Mouse (Mus musculus) E14TG2a.4 (cell line): ENCODE results near the gene Hsd17b3.

Experiments
- H3K27me3 ChIP-seq: 2 replicates; pipeline ENCODE4 v1.6.1; 2014; ENCODE audit warnings: low read length, control low read depth; ENCODE audit not compliant: insufficient read depth
- H3K36me3 ChIP-seq: 2 replicates; pipeline ENCODE4 v1.6.1; 2014; ENCODE audit warnings: low read length, control low read depth; ENCODE audit not compliant: insufficient read depth
- H3K4me1 ChIP-seq: replicated peaks from 2 replicates; pipeline ENCODE4 v1.6.1; 2014; ENCODE audit warnings: low read depth, low read length, control low read depth
- H3K4me3 ChIP-seq: replicated peaks from 2 replicates; pipeline ENCODE4 v1.5.1; 2014; ENCODE audit warnings: mild to moderate bottlenecking, low read length
- H3K9me3 ChIP-seq: 2 replicates; pipeline ENCODE4 v1.6.1; 2014; ENCODE audit warnings: low read length, control low read depth
- CTCF ChIP-seq: conservative IDR thresholded peaks from 2 replicates; pipeline ENCODE4 v1.5.1; 2014; ENCODE audit warnings: low read length
- NANOG ChIP-seq: IDR thresholded peaks from 2 replicates; pipeline ENCODE4 v1.6.1; 2014; ENCODE audit warnings: borderline replicate concordance, low read length, mixed read lengths
- POU5F1 ChIP-seq: IDR thresholded peaks from 2 replicates; pipeline ENCODE4 v1.6.1; 2014; ENCODE audit warnings: low read length, borderline replicate concordance

Hsd17b3 gene

DNA sequence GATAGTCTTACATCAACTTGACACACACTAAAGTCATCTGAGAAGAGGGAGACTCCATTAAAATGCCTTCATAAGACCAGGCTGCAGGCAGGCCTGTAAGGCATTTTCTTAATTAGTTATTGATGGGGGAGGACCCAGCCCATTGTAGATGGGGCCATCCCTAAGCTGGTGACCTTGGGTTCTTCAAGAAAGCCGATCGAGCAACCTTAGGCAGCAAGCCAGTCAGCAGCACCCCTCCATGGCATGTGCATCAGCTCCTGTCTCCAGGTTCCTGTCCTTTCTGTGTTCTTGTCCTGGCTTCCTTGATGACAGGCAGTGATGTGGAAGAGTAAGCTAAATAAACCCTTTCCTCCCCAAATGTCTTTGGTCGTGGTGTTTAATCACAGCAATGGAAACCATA lies 3.1 kb upstream of the Hsd17b3 start:
- no peak overlapping the region for H3K4me3 ChIP-seq
- no peaks in the 10 kb centered on the region for H3K36me3 ChIP-seq
- TF ChIP-seq NANOG (no peak), POU5F1 (no peak), CTCF (no peak)
- no peaks in the 10 kb centered on the region for H3K4me1 ChIP-seq
- H3K27me3 ChIP-seq, result no peaks in the 10 kb centered on the region
- H3K9me3 ChIP-seq, result no peaks in the 10 kb centered on the region

DNA sequence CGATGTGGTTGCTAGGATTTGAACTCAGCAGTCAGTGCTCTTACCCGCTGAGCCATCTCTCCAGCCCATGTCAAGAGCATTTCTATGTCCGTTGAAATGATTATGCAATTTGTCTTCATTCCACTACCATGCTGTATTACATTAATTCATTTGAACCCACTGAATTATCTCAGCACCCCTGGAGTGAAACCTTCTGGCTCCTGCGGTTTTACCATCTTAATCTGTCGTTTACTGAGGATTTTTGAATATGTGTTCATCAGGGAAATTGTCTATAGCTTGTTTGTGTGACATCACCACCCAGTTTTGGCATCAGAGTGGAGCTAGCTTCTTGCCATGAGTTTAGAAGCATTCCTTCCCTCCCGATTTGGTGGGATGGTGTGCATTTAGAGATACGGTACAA lies 2.0 kb upstream of the Hsd17b3 start:
- Histone ChIP-seq H3K27me3 (no peaks in the 10 kb centered on the region), H3K4me1 (no peaks in the 10 kb centered on the region), H3K36me3 (no peaks in the 10 kb centered on the region), H3K4me3 (no peak overlapping the region), H3K9me3 (no peaks in the 10 kb centered on the region)
- no peak for TF ChIP-seq CTCF
- no peak for TF ChIP-seq POU5F1
- no peak for TF ChIP-seq NANOG

DNA sequence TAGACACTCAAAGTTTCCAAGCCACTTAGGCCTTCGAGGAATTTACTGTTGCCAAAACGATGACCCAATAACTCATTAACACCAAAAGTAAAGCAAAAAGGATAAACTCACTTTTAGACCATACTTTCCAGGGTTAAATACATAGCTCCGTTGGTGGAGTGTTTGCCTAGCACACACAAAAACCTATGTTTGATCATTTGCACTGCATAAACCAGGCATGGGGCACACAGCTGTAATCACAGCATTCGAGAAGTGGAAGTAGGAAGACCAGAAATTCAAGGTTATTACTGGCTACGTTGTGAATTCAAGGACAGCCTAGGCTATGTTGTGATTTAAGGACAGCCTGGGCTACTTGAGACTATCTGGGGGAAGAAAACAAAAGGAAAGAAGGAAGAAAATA lies 1.2 kb upstream of the Hsd17b3 start:
- TF ChIP-seq NANOG (no peak), CTCF (no peak), POU5F1 (no peak)
- no peaks in the 10 kb centered on the region for H3K9me3 ChIP-seq
- H3K4me3 ChIP-seq, result no peak overlapping the region
- no peaks in the 10 kb centered on the region for H3K27me3 ChIP-seq
- H3K36me3 ChIP-seq, result no peaks in the 10 kb centered on the region
- no peaks in the 10 kb centered on the region for H3K4me1 ChIP-seq

GRCm38 (mm10) chr13:64088057-64088456 lies 973 bp downstream of the Hsd17b3 start:
- no peaks in the 10 kb centered on the region for H3K36me3 ChIP-seq
- H3K4me1 ChIP-seq, result no peaks in the 10 kb centered on the region
- no peak overlapping the region for H3K4me3 ChIP-seq
- H3K9me3 ChIP-seq, result no peaks in the 10 kb centered on the region
- TF ChIP-seq POU5F1 (no peak), CTCF (no peak), NANOG (no peak)
- no peaks in the 10 kb centered on the region for H3K27me3 ChIP-seq

- peaks cover 13% of the 10 kb centered on the region for H3K4me1 ChIP-seq
- TF ChIP-seq POU5F1, result no peak
- TF ChIP-seq CTCF, result no peak
- no peak for TF ChIP-seq NANOG
- H3K4me3 ChIP-seq, result no peak overlapping the region
- no peaks in the 10 kb centered on the region for H3K27me3 ChIP-seq
- H3K9me3 ChIP-seq, result no peaks in the 10 kb centered on the region
- H3K36me3 ChIP-seq, result no peaks in the 10 kb centered on the region
Measured at GRCm38 (mm10) chr13:64086036-64086435, 3.0 kb downstream of the Hsd17b3 start.

DNA sequence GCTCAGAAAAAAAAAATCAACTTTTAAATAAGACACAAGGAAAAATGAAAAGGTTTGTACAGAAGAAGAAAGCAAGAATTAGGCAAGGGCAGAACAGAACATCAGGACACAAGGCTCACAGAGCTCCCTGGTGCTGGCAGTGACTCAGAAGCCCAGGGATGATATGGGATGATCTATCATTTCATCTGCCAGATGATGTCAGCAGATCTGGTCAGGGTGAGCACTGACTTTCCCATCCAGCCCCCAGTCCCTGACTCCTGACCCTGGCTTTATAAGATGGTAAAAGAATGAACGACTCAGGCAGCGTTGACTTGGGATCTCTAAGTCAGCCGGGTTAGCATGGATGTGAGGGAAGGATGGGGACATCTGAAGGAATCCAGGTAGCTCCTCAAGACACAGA lies 5.7 kb downstream of the Hsd17b3 start:
- no peak for TF ChIP-seq POU5F1
- TF ChIP-seq NANOG, result no peak
- no peak for TF ChIP-seq CTCF
- H3K4me1 ChIP-seq, result peaks cover 25% of the 10 kb centered on the region

DNA sequence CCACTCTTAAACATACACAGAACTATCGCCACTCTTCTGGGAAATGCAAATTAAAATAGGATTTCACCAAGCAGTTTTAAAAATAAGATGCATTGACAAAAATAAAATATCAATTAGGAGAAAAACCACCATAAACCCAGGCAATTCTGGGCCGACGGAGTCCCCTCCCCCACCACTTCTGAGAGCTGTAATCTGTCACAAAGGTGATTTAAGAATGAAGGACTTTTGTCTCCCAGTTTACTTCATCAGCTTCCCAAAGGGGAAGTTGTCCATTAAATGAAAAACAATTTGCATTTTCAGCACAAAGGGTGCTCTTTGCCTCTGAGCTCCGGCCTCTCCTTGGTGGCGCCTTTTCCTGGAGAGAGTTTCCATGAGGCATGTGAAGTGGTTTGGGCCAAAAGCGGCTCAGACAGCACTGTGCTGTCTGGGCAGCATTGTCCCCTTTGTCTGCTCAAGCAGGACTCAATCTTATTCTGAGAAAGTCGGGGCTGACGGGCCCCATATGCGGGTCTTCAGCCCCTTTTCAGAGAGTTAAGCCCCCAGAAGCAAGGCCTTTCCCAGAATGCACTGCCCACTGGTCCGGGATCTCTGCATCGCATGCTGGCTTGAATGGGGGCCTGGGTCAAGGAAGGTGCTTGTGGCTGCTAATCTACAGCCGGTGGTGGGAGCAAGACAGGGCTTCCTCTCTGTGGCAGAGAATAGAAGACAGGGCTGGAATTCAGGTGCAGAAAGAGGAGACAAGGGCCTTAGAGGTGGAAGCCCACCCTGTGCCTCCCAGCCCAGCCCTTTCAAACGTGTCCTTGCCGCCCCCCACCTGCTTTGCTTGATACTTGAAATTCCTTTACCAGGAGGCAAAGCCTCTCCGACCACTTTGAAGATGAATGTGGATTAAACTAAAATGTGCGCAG lies 7.8 kb downstream of the Hsd17b3 start:
- TF ChIP-seq CTCF (no peak), NANOG (no peak), POU5F1 (no peak)
- Histone ChIP-seq H3K36me3 (no peaks in the 10 kb centered on the region), H3K27me3 (no peaks in the 10 kb centered on the region), H3K9me3 (no peaks in the 10 kb centered on the region), H3K4me1 (peaks cover 25% of the 10 kb centered on the region), H3K4me3 (peak overlapping the region; percentile 49)

More for the DNA sequence above, 5.7 kb downstream of the Hsd17b3 start:
- Histone ChIP-seq H3K36me3 (no peaks in the 10 kb centered on the region), H3K4me3 (no peak overlapping the region), H3K9me3 (no peaks in the 10 kb centered on the region), H3K27me3 (no peaks in the 10 kb centered on the region)

GRCm38 (mm10) chr13:64077591-64077990 lies 11.4 kb downstream of the Hsd17b3 start:
- no peaks in the 10 kb centered on the region for H3K36me3 ChIP-seq
- no peaks in the 10 kb centered on the region for H3K27me3 ChIP-seq
- H3K4me3 ChIP-seq, result no peak overlapping the region
- peaks cover 25% of the 10 kb centered on the region for H3K4me1 ChIP-seq
- H3K9me3 ChIP-seq, result no peaks in the 10 kb centered on the region
- no peak for TF ChIP-seq CTCF

DNA sequence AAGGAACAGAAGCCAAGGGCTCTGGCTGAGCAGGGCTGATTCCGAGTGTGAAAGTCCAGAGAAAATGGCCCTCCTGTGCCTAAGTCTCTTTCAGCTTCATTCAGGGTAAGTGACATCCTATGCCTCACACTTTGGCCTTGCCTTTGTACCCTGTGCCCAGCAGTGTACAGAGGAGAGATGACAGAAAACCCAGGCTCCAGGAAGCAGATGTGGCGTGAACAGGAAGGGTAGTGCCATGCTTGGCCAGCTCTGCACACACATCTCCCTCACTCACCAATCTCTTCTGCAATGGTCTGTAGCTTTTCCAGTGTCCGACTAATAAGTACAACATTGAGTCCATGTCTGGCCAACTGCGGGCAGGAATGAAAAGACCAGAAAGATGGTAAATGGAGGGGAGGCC lies 13.0 kb downstream of the Hsd17b3 start:
- H3K9me3 ChIP-seq, result no peaks in the 10 kb centered on the region
- H3K27me3 ChIP-seq, result no peaks in the 10 kb centered on the region
- H3K4me1 ChIP-seq, result peaks cover 12% of the 10 kb centered on the region
- no peak overlapping the region for H3K4me3 ChIP-seq
- no peaks in the 10 kb centered on the region for H3K36me3 ChIP-seq
- TF ChIP-seq CTCF (no peak), POU5F1 (no peak), NANOG (no peak)
